Mouse (Mus musculus): ENCODE measurements around the gene Lrrc26. TPM values are rescaled to one million over a fixed set of nuclear protein-coding genes. Genes with fewer than 3 reads are reported as not detected.

Gene Lrrc26
- total RNA-seq, 2 experiments from 2014 or later = not detected

GRCm38 (mm10) chr2:25291184-25292053 lies 1.7 kb downstream of the Lrrc26 start:
- intact Hi-C loops (cut with DNase I) = no loop called here
- DNase-seq (ENCODE audit: low spot score in 2 of 2) = no peak

GRCm38 (mm10) chr2:25292054-25292544 lies 2.4 kb downstream of the Lrrc26 start:
- peak; percentile 59 to 60 for DNase-seq (ENCODE audit: low spot score in 2 of 2)
- intact Hi-C loops (cut with DNase I) = no loop called here

- peak; percentile 67 for DNase-seq (ENCODE audit: low spot score in 2 of 2)
- intact Hi-C loops (cut with DNase I) = loop anchor here (1.0 kb wide), 1 partner anchor 20 kb away; no protein-coding TSS in a partner anchor
Measured at GRCm38 (mm10) chr2:25292856-25293255, 3.1 kb downstream of the Lrrc26 start.

- intact Hi-C loops (cut with DNase I) = loop anchor here (1.0 kb wide), 1 partner anchor 20 kb away; no protein-coding TSS in a partner anchor
- DNase-seq (ENCODE audit: low spot score in 2 of 2) = no peak
Measured at GRCm38 (mm10) chr2:25293706-25294105, 4.0 kb downstream of the Lrrc26 start.

- intact Hi-C loops (cut with DNase I) = no loop called here
- no peak for DNase-seq (ENCODE audit: low spot score in 2 of 2)
Measured at GRCm38 (mm10) chr2:25297093-25297492, 7.4 kb downstream of the Lrrc26 start.

- intact Hi-C loops (cut with DNase I) = no loop called here
- no peak for DNase-seq (ENCODE audit: low spot score in 2 of 2)
Measured at GRCm38 (mm10) chr2:25298046-25298445, 8.3 kb downstream of the Lrrc26 start.

GRCm38 (mm10) chr2:25303452-25303851 lies 13.7 kb downstream of the Lrrc26 start:
- intact Hi-C loops (cut with DNase I) = no loop called here
- no peak for DNase-seq (ENCODE audit: low spot score in 2 of 2)

- intact Hi-C loops (cut with DNase I) = no loop called here
- no peak for DNase-seq (ENCODE audit: low spot score in 2 of 2)
Measured at GRCm38 (mm10) chr2:25303931-25304656, 14.4 kb downstream of the Lrrc26 start.

GRCm38 (mm10) chr2:25304657-25305541 lies 15.2 kb downstream of the Lrrc26 start:
- no peak for DNase-seq (ENCODE audit: low spot score in 2 of 2)

GRCm38 (mm10) chr2:25305587-25306359 lies 16.1 kb downstream of the Lrrc26 start:
- no peak for DNase-seq (ENCODE audit: low spot score in 2 of 2)

More at GRCm38 (mm10) chr2:25304657-25305541, 15.2 kb downstream of the Lrrc26 start:
- intact Hi-C loops (cut with DNase I) = no loop called here

GRCm38 (mm10) chr2:25310180-25310579 lies 20.5 kb downstream of the Lrrc26 start:
- DNase-seq (ENCODE audit: low spot score in 2 of 2) = no peak
- intact Hi-C loops (cut with DNase I) = no loop called here

More at GRCm38 (mm10) chr2:25305587-25306359, 16.1 kb downstream of the Lrrc26 start:
- intact Hi-C loops (cut with DNase I) = no loop called here

GRCm38 (mm10) chr2:25310969-25311368 lies 21.3 kb downstream of the Lrrc26 start:
- intact Hi-C loops (cut with DNase I) = no loop called here
- DNase-seq (ENCODE audit: low spot score in 2 of 2) = no peak

GRCm38 (mm10) chr2:25311491-25311891 lies 21.8 kb downstream of the Lrrc26 start:
- no peak for DNase-seq (ENCODE audit: low spot score in 2 of 2)
- intact Hi-C loops (cut with DNase I) = no loop called here

GRCm38 (mm10) chr2:25318119-25318966 lies 28.6 kb downstream of the Lrrc26 start:
- peak; percentile 66 to 73 for DNase-seq (ENCODE audit: low spot score in 2 of 2)

GRCm38 (mm10) chr2:25318971-25319773 lies 29.5 kb downstream of the Lrrc26 start, which contains the start of gene Grin1:
TSS of gene Grin1 (minus strand) at chr2:25319187.
- intact Hi-C loops (cut with DNase I) = loop anchor here (1.0 kb wide), 1 partner anchor 84 kb away; no protein-coding TSS in a partner anchor
- DNase-seq (ENCODE audit: low spot score in 2 of 2) = peak; percentile 87 to 91

More at GRCm38 (mm10) chr2:25318119-25318966, 28.6 kb downstream of the Lrrc26 start:
- intact Hi-C loops (cut with DNase I) = no loop called here

- DNase-seq (ENCODE audit: low spot score in 2 of 2) = no peak
Measured at GRCm38 (mm10) chr2:25320084-25320483, 30.4 kb downstream of the Lrrc26 start.

GRCm38 (mm10) chr2:25326036-25326435 lies 36.3 kb downstream of the Lrrc26 start:
- intact Hi-C loops (cut with DNase I) = no loop called here
- DNase-seq (ENCODE audit: low spot score in 2 of 2) = no peak

More at GRCm38 (mm10) chr2:25320084-25320483, 30.4 kb downstream of the Lrrc26 start:
- intact Hi-C loops (cut with DNase I) = no loop called here

Data from left cerebral cortex, postnatal 36 days (tissue).